Mouse (Mus musculus) layer of hippocampus, postnatal 14 days (tissue): Measurements from ENCODE around the gene Bcor. TPM values are rescaled to one million over a fixed set of nuclear protein-coding genes. Genes with fewer than 3 reads are reported as not detected.

Experiments used
- DNase-seq, 2 experiments: peaks; one replicate each; pipeline ENCODE4 v3.0.0; 2021 to 2022; ENCODE audit warnings: low spot score in 2 of 2, mixed read lengths in 1 of 2
- total RNA-seq, 2 experiments: library from RNA; stranded (reverse); gene quantifications; 2 replicates each; pipeline ENCODE4 v1.2.3; 2021

The Bcor gene
- total RNA-seq, 2 experiments from 2014 or later, result 18.6 to 19.1 TPM

GRCm38 (mm10) chrX:12151996-12152904 lies 7.9 kb downstream of the Bcor start:
- DNase-seq, result no peak

DNA sequence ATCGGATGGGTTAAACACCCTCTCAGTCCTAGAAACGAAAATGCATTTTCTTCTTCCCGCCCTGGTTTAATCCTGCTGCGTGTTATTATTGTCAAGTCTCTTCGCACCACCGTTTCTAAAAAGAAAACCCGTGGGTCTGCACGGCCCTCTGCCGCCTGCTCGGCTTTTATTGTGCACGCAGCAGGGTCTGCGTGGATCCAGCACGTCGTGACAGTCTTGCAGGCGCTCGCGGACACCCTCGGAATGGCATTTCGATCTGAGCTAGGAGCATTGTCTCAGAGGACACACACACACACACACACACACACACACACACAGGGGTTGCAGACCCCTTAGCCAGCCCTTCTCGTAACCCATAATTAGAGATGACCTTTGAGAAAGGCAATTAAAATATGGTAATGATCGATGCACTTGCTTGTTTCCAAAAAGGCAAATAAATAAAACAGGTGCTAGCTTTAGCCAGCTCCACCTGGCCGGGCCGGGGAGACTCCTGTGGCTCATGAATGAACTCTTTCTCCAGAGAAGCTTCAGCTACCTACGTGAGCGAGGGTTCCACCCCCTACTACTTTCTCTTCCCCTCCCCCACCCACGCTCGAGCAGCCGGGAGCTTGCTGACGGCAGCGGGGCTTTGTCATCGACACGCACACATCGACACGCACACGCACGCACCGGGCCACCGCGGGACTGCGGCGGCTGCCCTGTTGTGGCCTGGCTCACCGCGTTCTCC lies 8.7 kb downstream of the Bcor start:
- no peak for DNase-seq

DNA sequence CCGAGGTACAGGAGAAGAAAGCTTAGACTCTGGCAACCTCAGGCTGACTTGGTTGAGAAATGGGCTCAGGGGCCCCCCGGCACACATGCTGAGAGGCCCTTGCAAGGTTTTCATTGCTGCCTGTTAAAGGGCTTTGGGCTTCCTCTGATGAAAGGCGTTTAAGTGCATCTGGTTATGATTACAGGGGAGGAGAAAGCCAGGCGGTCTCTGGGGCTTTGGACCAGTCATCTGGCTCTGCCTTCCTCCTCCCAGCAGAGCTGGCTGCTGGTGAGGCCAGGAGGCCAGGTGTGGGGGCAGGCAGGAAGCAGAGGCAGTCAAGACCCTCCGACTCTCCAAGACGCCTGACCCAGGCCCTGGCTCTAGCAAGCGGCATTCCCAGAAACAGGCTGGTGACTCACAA lies 9.7 kb downstream of the Bcor start:
- DNase-seq, result no peak

GRCm38 (mm10) chrX:12146263-12146662 lies 13.9 kb downstream of the Bcor start:
- DNase-seq, result no peak

DNA sequence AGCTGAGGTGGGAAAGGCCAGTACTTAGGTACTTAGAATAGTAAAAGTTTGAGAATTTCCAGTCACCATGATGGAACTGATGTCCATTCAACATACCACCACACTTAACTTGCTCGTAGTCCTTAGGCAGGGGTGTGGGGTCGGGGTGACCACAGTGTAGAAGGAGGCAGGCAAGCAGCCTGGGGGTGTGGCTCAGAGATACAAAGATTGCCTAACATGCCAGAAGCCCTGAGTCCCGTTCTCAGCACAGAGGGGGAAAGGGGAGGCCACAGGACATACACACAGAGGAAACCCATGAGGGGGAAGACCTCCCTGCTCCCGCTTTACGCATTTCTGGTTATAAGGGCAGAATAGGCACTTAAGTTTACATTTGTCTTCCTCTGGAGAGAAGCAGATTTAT lies 17.3 kb downstream of the Bcor start:
- no peak for DNase-seq

DNA sequence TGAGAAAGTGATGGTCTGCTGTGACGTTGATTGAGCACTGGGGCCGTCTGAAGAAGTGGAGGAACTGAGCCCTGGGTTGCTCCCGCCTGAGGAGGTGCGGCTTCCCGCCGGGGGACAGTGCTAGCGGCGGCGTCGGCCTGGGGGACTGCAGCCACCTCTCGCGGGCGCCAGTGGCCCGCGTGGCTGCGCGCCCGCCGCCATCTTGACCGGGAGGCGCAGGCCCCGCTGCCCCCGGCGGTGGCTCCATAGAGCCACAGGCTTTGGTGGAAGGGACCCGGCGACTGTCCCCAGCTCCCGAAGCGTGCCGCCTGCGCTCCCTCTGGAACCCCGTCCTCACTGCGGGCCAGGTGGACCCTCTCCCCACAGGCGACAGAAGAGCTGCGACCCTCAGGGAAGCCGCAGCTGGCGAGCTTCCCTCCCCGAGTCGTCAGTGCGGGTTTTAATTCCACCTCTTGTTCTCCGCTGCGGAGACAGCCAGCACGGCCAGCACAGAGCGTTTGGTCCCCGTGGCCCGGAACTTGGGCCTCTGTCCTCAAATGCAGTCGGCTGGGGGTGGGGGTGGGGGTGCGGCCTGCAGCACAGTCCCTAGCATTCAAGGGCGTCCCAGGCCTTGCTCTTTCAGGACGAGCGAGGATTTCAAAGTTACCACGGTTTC lies 19.9 kb downstream of the Bcor start:
- DNase-seq, result no peak

- DNase-seq, result no peak
Observed at GRCm38 (mm10) chrX:12138266-12138665, 21.9 kb downstream of the Bcor start.

- DNase-seq, result no peak
Observed at GRCm38 (mm10) chrX:12137121-12137521, 23.0 kb downstream of the Bcor start.

- DNase-seq, result no peak
Observed at GRCm38 (mm10) chrX:12136261-12137101, 23.7 kb downstream of the Bcor start.

DNA sequence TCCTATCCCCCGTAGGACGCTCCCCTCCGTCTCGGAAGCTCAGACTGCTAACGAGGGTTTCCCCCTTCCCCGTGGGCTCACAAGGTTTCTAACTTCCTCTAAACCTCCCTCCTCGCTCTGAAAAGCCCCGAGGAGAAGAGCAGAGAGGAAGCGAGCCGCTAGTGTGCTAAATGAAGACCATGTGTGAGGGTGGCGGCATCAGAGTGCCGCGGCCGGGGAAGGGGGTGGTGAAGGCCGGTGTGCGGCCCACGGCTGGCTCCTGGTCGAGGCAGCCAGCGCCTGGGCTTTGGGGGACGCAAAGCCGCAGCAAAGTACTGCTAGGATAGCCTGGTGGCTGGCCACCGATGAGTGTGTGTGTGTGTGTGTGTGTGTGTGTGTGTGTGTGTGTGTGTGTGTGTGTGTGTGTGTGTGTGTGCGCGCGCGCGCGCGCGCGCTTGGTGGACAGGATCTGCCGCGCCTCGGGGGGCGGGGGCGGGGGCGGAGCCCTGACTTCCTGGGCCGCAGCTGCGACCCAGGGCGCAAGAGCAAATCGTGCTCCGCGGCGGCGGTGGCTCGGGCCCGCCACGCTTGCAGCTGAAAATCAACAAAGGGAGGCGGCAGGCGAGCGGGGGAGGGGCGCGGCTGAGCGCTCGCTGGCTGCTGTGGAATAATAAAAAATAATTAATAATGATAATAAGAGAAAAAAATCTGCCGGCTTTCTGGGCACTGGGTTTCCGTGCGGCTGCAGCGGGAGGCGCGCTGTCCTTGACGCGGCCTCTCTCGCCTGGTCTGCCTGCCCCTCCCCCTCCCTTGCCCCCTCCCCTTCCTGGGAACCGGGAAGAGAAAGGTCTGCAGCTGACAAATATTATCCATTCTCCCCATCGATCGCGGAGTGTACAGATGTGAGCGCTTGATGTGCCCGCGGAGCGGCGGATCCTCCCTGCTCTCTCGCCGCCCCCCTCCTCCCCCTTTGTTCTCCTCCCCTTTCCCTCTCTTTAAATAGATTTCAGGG lies 24.7 kb downstream of the Bcor start:
- peak in 1 of 2 experiments; percentile 29 for DNase-seq

DNA sequence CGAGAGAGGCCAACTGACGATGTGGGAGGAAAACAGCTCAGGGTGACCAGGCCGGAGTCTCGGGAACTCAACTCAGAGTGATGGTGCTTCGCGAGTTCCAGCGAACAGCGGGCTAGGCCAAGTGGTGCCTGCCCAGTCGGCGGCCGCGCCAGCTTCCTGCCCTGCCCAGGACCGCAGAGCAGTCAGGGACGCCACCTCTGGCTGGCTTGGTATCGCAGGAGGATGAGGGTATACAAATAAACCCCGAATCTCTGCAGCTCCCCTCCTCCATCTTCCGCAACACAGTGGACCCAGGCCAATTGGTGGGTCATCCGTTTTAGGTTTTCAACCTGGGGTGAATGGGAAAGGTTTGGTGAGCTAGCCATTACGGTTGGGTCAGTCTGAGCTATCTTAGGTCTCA lies 25.6 kb downstream of the Bcor start:
- no peak for DNase-seq

GRCm38 (mm10) chrX:12133836-12134431 lies 26.2 kb downstream of the Bcor start:
- no peak for DNase-seq

DNA sequence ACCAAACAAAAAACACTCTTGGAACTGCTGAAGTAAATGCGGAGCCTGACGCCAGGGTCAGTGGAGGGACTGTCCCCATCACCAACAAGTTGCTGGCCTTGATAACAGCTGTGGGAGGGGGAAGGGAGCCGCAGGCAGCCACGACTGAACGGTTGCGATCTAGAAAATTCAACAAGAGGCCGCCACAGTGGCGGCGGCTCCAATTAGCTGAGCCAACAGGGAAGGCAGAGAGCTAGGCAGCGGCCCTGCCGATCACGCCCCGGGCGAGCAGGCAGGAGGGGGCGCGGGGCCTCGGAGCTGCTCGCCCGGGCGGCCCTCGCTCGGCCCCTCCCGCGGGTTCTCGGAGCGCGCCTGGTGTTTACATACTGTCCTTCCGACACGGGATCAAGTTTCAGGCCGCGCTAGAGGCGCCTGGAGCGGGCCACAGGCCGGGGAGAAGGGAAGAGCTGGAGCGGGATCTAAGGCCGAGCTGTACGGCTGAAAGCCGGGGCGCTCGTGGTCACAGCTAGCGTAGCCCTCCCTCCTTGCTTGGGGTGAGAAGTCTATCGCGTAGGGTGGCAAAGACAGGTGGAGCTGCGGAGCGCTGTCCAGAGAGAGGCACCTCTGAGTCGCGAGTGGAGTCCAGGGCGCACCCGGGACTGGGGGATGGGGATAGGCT lies 26.8 kb downstream of the Bcor start:
- DNase-seq, result no peak

GRCm38 (mm10) chrX:12132541-12133177 lies 27.5 kb downstream of the Bcor start:
- DNase-seq, result no peak

GRCm38 (mm10) chrX:12129828-12130809 lies 30.0 kb downstream of the Bcor start:
- DNase-seq, result no peak

DNA sequence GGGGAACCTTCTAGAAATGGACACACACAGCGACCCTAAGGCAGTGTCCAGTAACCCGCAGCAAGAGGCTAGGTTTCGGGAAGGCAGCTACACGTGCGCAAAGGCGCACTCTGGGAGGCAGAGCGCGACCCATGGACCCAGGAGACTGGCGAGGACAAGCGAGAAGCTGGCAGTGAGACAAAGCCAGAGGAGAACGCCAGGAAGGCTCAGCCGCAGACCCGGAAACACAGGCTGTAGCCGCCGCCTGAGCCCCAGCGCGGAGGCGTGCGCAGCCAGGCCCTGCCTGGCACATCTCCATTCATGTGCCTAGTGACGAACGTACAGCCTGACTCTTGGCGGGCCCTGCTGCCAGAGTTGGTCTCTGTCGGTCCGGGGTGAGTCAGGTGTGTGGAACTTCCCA lies 30.9 kb downstream of the Bcor start:
- DNase-seq, result no peak
